Mouse (Mus musculus) Patski (cell line): ENCODE results near the gene Stx3. TPM values are rescaled to one million over a fixed set of nuclear protein-coding genes. Genes with fewer than 3 reads are reported as not detected.

Experiments
- ATAC-seq: fragments of 100-300 bp; one replicate; pipeline ENCODE4 v1.8.0; 2021
- CTCF ChIA-PET: fragments of 350-600 bp; sonication (Branson Sonifier 250); formaldehyde crosslinking; loops from one replicate; lab custom pipeline; 2022; ENCODE audit warnings: inconsistent platforms; lab: Charles Lee
- POLR2A ChIA-PET: fragments of 350-600 bp; sonication (Branson Sonifier 250); formaldehyde crosslinking; loops from one replicate; lab custom pipeline; 2022; ENCODE audit warnings: antibody characterized with exemption, inconsistent platforms; lab: Charles Lee
- DNase-seq: peaks from one replicate; pipeline ENCODE4 v3.0.0-alpha.2; 2011; ENCODE audit warnings: low read depth, low spot score
- H3K27me3 ChIP-seq: fragments of 371-371 bp; one replicate; pipeline ENCODE4 v1.5.1; 2021
- CTCF ChIP-seq: fragments of 100-300 bp; IDR thresholded peaks from one replicate; pipeline ENCODE4 v1.5.1; 2021
- in situ Hi-C: fragments of 300-500 bp; cut with MboI; formaldehyde crosslinking; loops from 3 replicates; pipeline ENCODE4 v1.11.1; 2018; ENCODE audit warnings: low pct_unique_long_range_greater_than_20kb, mixed read lengths
- polyA plus RNA-seq: library from polyadenylated mRNA; unstranded; gene quantifications from one replicate; pipeline ENCODE4 v1.2.3, GENCODE M21; 2021

The Stx3 gene
- polyA plus RNA-seq, 1 experiment from 2014 or later: 45.4 TPM

DNA sequence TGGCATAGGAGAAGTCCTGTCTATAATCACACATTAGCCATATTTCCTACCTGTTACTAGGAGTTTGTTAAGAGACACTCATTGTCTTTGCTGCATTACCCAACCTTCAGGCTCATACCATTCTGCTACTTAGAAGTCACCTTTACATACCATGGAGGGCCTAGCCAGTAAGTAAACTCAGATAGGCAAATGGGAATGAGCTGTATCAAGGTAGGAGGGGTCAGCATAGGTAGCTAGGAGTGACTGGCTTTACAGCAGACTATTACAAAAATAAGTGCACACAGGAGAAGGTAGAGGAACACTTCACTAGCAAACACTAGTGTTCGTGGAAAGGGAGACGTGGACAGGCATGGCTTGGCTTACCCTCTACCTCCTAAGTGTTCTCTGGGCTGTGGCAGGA is 71.9 kb downstream of the Stx3 start, which contains the start of gene Gif:
Gene Gif, plus strand, starts transcription at position 257 of the 400 bp plus-strand sequence.
- DNase-seq: no peak
- CTCF ChIA-PET: interaction anchor here (1.5 kb wide), 1 partner anchor 133 kb away, joined by 3 read pairs; no protein-coding TSS in a partner anchor
- H3K27me3 ChIP-seq: no peaks in the 10 kb centered on the region
- TF ChIP-seq CTCF: no peak
- no peak for ATAC-seq
- POLR2A ChIA-PET: no interaction called here
- in situ Hi-C loops: no loop called here

DNA sequence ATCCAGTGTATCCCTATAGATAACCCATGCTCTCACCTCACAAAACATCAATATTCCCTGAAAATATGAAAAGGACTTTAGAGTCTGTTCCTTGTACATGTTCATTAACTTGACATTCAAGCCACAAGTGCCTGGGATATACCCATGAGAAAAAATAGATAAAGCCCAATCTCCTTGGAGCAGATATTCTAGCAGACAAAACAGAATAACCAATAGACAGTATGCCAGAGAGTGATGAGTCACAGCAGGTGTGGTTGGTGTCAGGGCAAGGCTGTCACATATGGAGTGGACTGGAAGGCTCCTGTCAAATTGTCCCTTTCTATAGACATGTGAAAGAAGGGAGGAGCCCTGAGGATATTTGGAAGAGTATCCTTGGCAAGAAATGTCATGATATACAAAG is 73.5 kb downstream of the Stx3 start:
- in situ Hi-C loops: no loop called here

DNA sequence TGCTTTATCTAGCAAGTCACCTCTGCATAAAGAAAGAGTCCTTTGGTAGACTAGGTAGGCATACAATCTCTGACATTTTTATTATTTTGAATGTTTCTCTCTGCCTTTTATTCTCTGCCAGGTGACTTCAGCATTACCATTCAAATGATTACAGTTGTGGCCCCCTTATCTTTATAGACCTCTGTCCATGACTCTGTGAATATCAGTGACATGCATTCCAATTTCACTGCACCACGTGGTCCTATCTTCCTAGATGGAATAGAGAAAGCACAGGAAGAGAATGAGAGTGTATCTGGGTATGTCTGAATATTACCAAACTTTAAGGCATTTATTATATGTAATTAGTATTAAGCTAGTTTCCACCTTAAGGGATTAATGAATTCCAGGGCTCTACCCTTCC is 82.7 kb downstream of the Stx3 start:
- DNase-seq: no peak
- no peaks in the 10 kb centered on the region for H3K27me3 ChIP-seq
- in situ Hi-C loops: no loop called here
- ChIA-PET CTCF (interaction anchor here (1.6 kb wide), 1 partner anchor 15 kb away, joined by 3 read pairs; no protein-coding TSS in a partner anchor), POLR2A (no interaction called here)
- no peak for ATAC-seq
- TF ChIP-seq CTCF: no peak

More for the DNA sequence above, 73.5 kb downstream of the Stx3 start:
- ATAC-seq (no peak), DNase-seq (no peak)
- ChIA-PET POLR2A (no interaction called here), CTCF (interaction anchor here (1.1 kb wide), 1 partner anchor 18 kb away, joined by 3 read pairs; no protein-coding TSS in a partner anchor)
- no peak for TF ChIP-seq CTCF
- no peaks in the 10 kb centered on the region for H3K27me3 ChIP-seq

DNA sequence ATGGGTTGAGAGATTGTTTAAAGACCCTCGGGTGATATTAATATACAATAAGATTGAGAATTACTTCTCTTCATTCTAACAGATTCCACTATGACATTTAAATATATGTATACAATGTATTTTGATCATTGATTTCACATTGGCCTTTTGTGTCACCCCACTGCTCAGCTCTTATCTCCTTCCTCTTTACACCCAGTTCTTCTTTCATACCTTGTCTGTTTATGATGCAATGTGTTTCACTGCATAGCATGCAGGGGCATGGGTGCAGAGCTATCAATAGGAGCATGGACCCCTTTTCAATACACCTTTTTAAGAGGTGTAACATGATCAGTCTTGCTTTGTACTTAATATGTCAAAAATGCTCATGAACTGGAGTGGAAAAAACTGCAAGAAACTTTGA is 88.9 kb downstream of the Stx3 start:
- TF ChIP-seq CTCF: no peak
- CTCF ChIA-PET: no interaction called here
- POLR2A ChIA-PET: no interaction called here
- ATAC-seq: no peak
- no peak for DNase-seq
- no peaks in the 10 kb centered on the region for H3K27me3 ChIP-seq
- in situ Hi-C loops: no loop called here

DNA sequence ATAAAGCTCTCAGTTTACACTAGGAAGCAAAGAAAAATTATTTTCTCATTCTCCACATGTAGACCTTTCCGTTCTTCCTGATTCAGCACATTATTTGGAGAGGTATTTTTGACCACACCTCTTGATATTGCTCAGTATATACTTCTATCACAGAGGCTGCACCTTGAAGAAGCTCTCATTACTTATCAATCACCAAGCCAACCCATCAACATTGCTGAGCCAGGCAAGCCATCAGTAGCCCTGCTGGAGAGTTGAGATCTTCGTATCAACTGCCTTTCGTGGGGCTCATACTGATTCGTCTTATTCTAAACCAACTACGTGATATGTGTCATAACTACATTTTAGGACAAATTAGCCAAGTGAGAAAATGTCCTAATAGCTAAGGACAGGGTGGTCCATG is 91.9 kb downstream of the Stx3 start:
- ChIA-PET CTCF (interaction anchor here (1.4 to 1.5 kb wide), 2 partner anchors 15 to 23 kb away, joined by 3 to 4 read pairs; no protein-coding TSS in a partner anchor), POLR2A (no interaction called here)
- DNase-seq (no peak), ATAC-seq (no peak)
- in situ Hi-C loops: no loop called here
- no peak for TF ChIP-seq CTCF
- no peaks in the 10 kb centered on the region for H3K27me3 ChIP-seq

DNA sequence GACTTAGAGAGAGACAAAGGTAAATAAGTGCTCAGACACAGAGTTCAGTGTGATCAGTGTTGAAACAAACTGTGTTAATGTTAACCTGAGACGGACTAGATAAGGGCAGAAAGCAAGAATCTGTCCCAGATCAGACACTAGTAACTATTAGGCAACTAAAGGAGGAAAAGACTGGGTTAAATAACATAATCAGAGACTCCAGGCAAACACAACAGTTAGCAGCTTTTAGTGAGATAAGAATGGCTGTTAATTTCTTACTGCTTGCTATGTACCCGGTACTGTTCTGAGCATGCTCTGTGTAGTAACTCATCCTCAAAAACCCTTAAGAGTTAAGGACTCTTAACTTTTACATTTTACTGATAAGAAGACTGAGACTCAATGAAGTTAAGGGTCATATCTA is 93.3 kb downstream of the Stx3 start:
- DNase-seq (no peak), ATAC-seq (no peak)
- CTCF ChIA-PET: interaction anchor here (1.5 kb wide), 1 partner anchor 24 kb away, joined by 4 read pairs; no protein-coding TSS in a partner anchor
- in situ Hi-C loops: no loop called here
- POLR2A ChIA-PET: no interaction called here
- H3K27me3 ChIP-seq: no peaks in the 10 kb centered on the region
- no peak for TF ChIP-seq CTCF

Other genes with a start within 250 kb of the Stx3 start
- gene Ms4a6d, start 214.6 kb downstream of the Stx3 start, polyA plus RNA-seq: 0.35 TPM
- gene Ms4a2, start 195.7 kb downstream of the Stx3 start, polyA plus RNA-seq: 89.6 TPM
- gene Ms4a3, start 178.6 kb downstream of the Stx3 start, polyA plus RNA-seq: 0.99 TPM
- gene Oosp2, start 158.8 kb downstream of the Stx3 start, polyA plus RNA-seq: not detected
- gene Oosp1, start 128.3 kb downstream of the Stx3 start, polyA plus RNA-seq: not detected
- not detected for gene Oosp3, start 122.3 kb downstream of the Stx3 start, polyA plus RNA-seq
- gene Gif, start 71.8 kb downstream of the Stx3 start, polyA plus RNA-seq: 0.05 TPM
- gene Mrpl16, start 49.0 kb downstream of the Stx3 start, polyA plus RNA-seq: 76.0 TPM
- gene Olfr1417, start 19.8 kb upstream of the Stx3 start, polyA plus RNA-seq: 1.1 TPM
- 0.33 TPM for gene Olfr1418, start 41.7 kb upstream of the Stx3 start, polyA plus RNA-seq
- not detected for gene Olfr1419, start 55.7 kb upstream of the Stx3 start, polyA plus RNA-seq
- 0.12 TPM for gene Olfr1420, start 67.2 kb upstream of the Stx3 start, polyA plus RNA-seq
- gene Patl1, start 93.0 kb upstream of the Stx3 start, polyA plus RNA-seq: 39.7 TPM
- gene Osbp, start 146.5 kb upstream of the Stx3 start, polyA plus RNA-seq: 104 TPM
- gene Olfr1423, start 221.9 kb upstream of the Stx3 start, polyA plus RNA-seq: not detected
- gene Olfr1424, start 243.3 kb upstream of the Stx3 start, polyA plus RNA-seq: not detected